Mouse (Mus musculus) limb, embryonic 13.5 days (tissue): ENCODE measurements around the gene Polr2j. TPM values are rescaled to one million over a fixed set of nuclear protein-coding genes. Genes with fewer than 3 reads are reported as not detected.
A peak's percentile ranks its signal among the peaks of the same experiment; 100 is the strongest.
"Not testable (repeated sequence)": the region's sequence is repeated elsewhere in the genome, so short reads cannot be mapped to it uniquely, and the experiment has no call there.

Experiments used
- ATAC-seq: fragments of 200-750 bp; cut with Nextera tagmentation; 2 replicates; pipeline ENCODE4 v1.8.0; 2017; ENCODE audit warnings: low read depth, moderate number of reproducible peaks, moderate TSS enrichment; ENCODE audit not compliant: low FRiP score
- H3K27ac ChIP-seq: fragments of 300-500 bp; sonication (generic); 2 replicates; pipeline ENCODE4 v1.5.1; 2015; ENCODE audit warnings: inconsistent platforms, mild to moderate bottlenecking, moderate library complexity
- H3K27me3 ChIP-seq: fragments of 300-500 bp; sonication (generic); 2 replicates; pipeline ENCODE4 v1.6.1; 2015; ENCODE audit warnings: mild to moderate bottlenecking, inconsistent platforms
- H3K36me3 ChIP-seq: fragments of 300-500 bp; sonication (generic); 2 replicates; pipeline ENCODE4 v1.6.1; 2015; ENCODE audit warnings: inconsistent platforms, mild to moderate bottlenecking, moderate library complexity
- H3K4me1 ChIP-seq: fragments of 300-500 bp; sonication (generic); 2 replicates; pipeline ENCODE4 v1.6.1; 2015; ENCODE audit warnings: inconsistent platforms
- H3K4me2 ChIP-seq: fragments of 300-500 bp; sonication (generic); replicated peaks from 2 replicates; pipeline ENCODE4 v1.6.1; 2015; ENCODE audit warnings: inconsistent platforms, mild to moderate bottlenecking, moderate library complexity
- H3K4me3 ChIP-seq: fragments of 300-500 bp; sonication (generic); 2 replicates; pipeline ENCODE4 v1.5.1; 2015; ENCODE audit warnings: moderate library complexity, mild to moderate bottlenecking, inconsistent platforms
- H3K9ac ChIP-seq: fragments of 300-500 bp; sonication (generic); 2 replicates; pipeline ENCODE4 v1.6.1; 2015; ENCODE audit warnings: mild to moderate bottlenecking, inconsistent platforms
- H3K9me3 ChIP-seq: fragments of 300-500 bp; sonication (generic); 2 replicates; pipeline ENCODE4 v1.6.1; 2016; ENCODE audit warnings: inconsistent platforms
- WGBS: fragments of 180-500 bp; shearing (Covaris S2); methylation state at CpG from one replicate; pipeline ENCODE4 v1.1.7; 2015; 5-methylcytosine and 5-hydroxymethylcytosine counted together
- polyA plus RNA-seq: library from polyadenylated mRNA; unstranded; fragments of >200 nt; fragmentation: Nextera tagmentation; extraction: Ambion mirVana; gene quantifications from 2 replicates; pipeline ENCODE4 v1.2.1, GENCODE M21; 2015

Polr2j gene
- polyA plus RNA-seq, 1 experiment from 2014 or later, result 233 TPM

DNA sequence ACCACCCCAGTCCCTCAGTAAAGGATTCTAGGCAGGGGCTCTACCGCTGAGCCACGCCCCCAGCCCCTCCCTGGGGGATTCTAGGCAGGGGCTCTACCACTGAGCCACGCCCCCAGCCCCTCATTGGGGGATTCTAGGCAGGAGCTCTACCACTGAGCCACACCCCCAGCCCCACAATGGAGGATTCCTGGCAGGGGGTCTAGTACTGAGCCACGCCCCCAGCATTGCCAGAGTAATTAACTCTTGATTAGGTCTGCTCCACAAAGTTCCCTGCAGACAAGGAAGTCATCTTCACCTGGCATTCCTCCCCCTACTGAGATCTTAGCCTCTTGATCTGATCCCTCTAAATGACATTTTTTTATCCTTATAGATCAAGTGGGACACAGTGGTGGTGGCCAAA is 2.9 kb upstream of the Polr2j start:
- not testable (repeated sequence) for H3K36me3 ChIP-seq
- 32% methylated on average over 4 of the region's 4 CpGs for WGBS

DNA sequence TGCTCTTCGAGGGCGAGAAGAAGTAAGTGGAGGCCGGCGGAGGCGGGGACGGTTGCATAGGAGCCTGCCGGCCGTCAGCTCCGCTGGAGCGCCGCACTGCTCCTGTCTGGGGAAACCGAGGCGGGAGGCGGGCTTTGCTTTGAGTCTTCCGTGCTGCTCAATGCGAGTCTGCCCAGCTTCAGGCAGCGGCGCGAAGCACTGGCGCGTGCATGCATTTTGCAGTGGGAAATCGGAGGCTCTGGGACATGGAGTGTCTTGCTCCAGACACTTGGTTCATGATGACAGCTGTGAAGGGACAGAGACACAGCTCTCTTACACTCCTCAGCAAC is 317 bp downstream of the Polr2j start:
- Histone ChIP-seq H3K4me1 (peaks cover 21% of the 10 kb centered on the region), H3K4me2 (peak overlapping the region; percentile 96), H3K4me3 (peak overlapping the region; percentile 89), H3K27ac (peak overlapping the region; percentile 56; the same call in 1 of the 2 replicates), H3K9me3 (no peaks in the 10 kb centered on the region), H3K27me3 (no peaks in the 10 kb centered on the region), H3K9ac (peak overlapping the region; percentile 89), H3K36me3 (peaks cover 35% of the 10 kb centered on the region)
- 1% methylated on average over 22 of the region's 22 CpGs for WGBS
- ATAC-seq, result peak; percentile 51

More for the DNA sequence above, 2.9 kb upstream of the Polr2j start:
- H3K9ac ChIP-seq, H3K9me3 ChIP-seq, ATAC-seq, H3K27me3 ChIP-seq, H3K4me2 ChIP-seq, H3K4me3 ChIP-seq, H3K27ac ChIP-seq: not testable (repeated sequence)
- peaks cover 21% of the 10 kb centered on the region for H3K4me1 ChIP-seq

DNA sequence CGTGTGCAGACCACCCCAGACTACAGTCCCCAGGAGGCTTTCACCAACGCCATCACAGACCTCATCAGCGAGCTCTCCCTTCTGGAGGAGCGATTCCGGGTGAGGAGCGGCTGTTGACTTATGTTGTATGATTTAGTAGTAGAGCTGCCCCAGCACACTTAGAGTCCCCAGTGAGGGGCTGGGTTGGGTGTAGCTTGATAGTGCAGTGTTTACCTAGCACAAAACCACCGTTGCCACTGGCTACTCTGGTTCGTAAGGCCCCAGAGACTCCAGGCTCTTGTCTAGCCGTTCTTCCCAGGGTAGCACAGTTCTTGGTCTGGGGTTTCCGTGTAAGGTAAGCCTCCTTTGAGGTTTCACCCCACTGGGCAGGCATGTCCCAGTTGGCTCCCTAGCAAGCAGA is 5.7 kb downstream of the Polr2j start:
- Histone ChIP-seq H3K36me3 (peaks cover 88% of the 10 kb centered on the region), H3K9ac (no peak overlapping the region), H3K4me3 (no peak overlapping the region), H3K9me3 (no peaks in the 10 kb centered on the region), H3K27me3 (no peaks in the 10 kb centered on the region), H3K4me2 (no peak overlapping the region), H3K4me1 (peaks cover 13% of the 10 kb centered on the region), H3K27ac (no peak overlapping the region)
- WGBS, result 89% methylated on average over 10 of the region's 10 CpGs
- ATAC-seq, result no peak

DNA sequence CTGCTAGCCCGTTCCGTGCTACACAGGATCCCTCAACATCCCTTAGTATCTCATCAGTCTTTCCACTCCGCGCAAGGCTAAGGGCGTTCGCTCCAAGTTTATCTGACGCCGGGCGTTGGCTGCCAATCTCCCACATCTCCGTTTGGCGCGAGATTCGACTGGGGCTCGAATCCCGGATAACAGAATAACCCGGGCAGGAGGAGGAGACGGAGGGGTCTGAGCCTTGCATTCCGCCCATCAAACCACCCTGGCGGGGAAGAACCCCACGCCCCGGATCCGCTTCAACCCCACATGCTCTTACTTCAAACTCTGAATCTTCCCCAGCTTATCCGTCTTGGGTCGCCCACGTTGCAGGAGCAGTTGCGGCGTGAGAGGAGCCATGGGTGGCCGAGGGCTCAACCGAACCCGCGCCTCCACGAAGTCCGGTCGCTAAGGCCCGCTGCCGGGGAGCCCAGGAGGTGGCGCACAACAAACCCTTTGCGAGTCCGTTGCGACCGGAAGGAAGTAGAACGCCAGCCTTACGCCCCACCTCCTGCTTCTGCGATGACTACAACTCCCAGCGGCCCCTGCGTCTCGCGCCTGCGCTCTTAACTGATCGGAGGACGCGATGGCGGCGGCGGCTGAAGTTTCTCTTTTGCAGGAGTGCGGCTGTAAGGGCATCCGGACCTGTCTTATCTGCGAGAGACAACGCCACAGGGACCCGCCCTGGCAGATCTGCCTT is 19.3 kb downstream of the Polr2j start, which contains the start of the genes Lrwd1 and Alkbh4:
Gene Lrwd1 (minus strand): TSS at position 504 of the 721 bp plus-strand sequence.
Gene Alkbh4 (plus strand): TSS at position 576 of the 721 bp plus-strand sequence.
- H3K4me1 ChIP-seq, result peaks cover 20% of the 10 kb centered on the region
- peak within 1 kb of the TSS; percentile 78 for H3K4me3 ChIP-seq
- H3K27me3 ChIP-seq, result no peaks in the 10 kb centered on the region
- H3K4me2 ChIP-seq, result peak within 1 kb of the TSS; percentile 86
- peak within 1 kb of the TSS; percentile 82 for H3K9ac ChIP-seq
- ATAC-seq, result peak; percentile 94
- H3K27ac ChIP-seq, result peak within 1 kb of the TSS; percentile 15; the same call in 1 of the 2 replicates
- no peaks in the 10 kb centered on the region for H3K9me3 ChIP-seq
- peaks cover 56% of the 10 kb centered on the region for H3K36me3 ChIP-seq
- under 1% methylated on average over 60 of the region's 60 CpGs for WGBS

DNA sequence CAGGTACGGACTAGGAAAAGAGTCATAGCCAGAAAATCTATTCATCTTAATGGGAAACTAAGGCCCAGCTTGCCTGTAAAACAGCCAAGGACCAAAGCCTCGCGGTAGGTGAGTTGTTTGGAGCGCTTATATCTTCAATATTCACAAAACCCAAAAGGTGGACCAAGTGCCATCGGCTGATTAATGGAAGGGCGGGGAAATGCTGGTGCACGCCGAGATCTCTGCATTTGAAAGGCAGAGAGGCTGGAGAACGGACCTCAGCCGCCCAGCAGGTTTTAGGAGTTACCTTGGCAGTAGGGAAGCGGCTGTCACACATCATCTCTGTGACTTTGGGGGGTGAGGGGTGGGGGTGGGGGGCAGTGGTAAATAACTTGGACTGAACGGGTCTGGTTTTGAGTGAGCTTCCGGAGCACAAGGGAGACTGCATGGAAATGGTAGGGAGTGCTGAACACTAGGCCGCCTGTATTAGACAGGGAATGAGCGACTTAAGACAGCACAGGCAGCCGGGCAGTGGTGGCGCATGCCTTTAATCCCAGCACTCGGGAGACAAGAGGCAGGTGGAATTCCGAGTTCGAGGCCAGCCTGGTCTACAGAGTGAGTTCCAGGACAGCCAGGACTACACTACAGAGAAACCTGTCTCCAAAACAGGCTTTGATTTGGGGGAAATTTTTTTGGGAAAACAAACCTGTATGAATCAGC is 20.0 kb downstream of the Polr2j start:
- ATAC-seq, result no peak
- peak overlapping the region; percentile 15; the same call in 1 of the 2 replicates for H3K27ac ChIP-seq
- WGBS, result 10% methylated on average over 20 of the region's 20 CpGs
- peaks cover 56% of the 10 kb centered on the region for H3K36me3 ChIP-seq
- no peaks in the 10 kb centered on the region for H3K27me3 ChIP-seq
- H3K4me3 ChIP-seq, result peak overlapping the region; percentile 78
- H3K4me2 ChIP-seq, result peak overlapping the region; percentile 86
- H3K9me3 ChIP-seq, result no peaks in the 10 kb centered on the region
- H3K9ac ChIP-seq, result peak overlapping the region; percentile 82
- peaks cover 20% of the 10 kb centered on the region for H3K4me1 ChIP-seq

DNA sequence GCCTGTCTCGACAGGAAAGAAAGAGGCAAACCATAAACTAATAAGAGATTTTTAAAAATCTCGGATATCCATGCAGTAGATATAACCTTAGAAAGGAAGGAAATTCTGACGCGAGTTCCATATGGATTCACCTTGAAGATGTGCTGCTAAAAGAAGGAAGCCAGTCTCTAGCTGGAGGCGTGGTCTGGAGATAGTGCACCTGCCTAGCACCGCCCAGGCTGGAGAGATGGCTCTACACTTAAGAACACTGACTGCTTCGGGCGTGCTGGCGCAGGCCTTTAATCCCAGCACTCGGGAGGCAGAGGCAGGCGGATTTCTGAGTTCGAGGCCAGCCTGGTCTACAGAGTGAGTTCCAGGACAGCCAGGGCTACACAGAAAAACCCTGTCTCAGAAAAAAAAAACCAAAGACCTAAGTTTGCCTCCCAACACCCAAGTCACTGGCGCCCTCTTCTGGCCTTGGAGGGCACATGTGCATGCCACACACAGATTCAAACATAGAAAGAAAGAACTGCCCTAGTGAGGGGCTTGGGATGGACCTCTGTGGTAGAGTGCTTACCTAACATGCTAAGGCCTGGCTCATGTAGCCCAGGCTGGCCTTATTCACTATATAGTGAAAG is 21.3 kb downstream of the Polr2j start:
- Histone ChIP-seq H3K27ac (no peak overlapping the region), H3K9ac (no peak overlapping the region), H3K27me3 (no peaks in the 10 kb centered on the region), H3K4me3 (no peak overlapping the region), H3K9me3 (peaks cover 4% of the 10 kb centered on the region; the same call in 1 of the 2 replicates), H3K4me2 (no peak overlapping the region), H3K36me3 (peaks cover 56% of the 10 kb centered on the region), H3K4me1 (peaks cover 20% of the 10 kb centered on the region)
- no peak for ATAC-seq
- WGBS, result 75% methylated on average over 13 of the region's 13 CpGs

DNA sequence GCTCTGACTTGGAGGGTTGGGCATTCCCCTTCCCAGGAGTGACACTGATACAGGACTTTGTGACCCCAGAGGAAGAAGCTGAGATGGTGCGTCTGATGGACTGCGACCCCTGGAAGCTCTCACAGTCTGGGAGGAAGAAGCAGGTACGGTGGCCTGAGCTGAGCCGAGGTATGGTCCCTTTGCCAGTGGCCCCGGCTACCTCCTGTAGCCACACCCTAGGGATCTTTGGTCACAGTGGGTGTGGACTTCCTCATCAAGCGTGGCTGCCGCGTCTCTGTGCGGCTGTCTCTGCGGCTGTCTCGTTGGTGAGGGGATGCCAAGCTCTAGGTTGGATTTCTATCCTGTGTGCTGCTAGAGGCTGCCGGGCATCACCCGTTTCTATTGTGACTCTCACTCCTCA is 23.0 kb downstream of the Polr2j start:
- H3K4me3 ChIP-seq, result no peak overlapping the region
- no peak overlapping the region for H3K9ac ChIP-seq
- H3K9me3 ChIP-seq, result peaks cover 6% of the 10 kb centered on the region; the same call in 1 of the 2 replicates
- WGBS, result 92% methylated on average over 13 of the region's 13 CpGs
- no peak for ATAC-seq
- no peak overlapping the region for H3K4me2 ChIP-seq
- peaks cover 44% of the 10 kb centered on the region for H3K36me3 ChIP-seq
- H3K27me3 ChIP-seq, result no peaks in the 10 kb centered on the region
- no peak overlapping the region for H3K27ac ChIP-seq
- H3K4me1 ChIP-seq, result peaks cover 20% of the 10 kb centered on the region

DNA sequence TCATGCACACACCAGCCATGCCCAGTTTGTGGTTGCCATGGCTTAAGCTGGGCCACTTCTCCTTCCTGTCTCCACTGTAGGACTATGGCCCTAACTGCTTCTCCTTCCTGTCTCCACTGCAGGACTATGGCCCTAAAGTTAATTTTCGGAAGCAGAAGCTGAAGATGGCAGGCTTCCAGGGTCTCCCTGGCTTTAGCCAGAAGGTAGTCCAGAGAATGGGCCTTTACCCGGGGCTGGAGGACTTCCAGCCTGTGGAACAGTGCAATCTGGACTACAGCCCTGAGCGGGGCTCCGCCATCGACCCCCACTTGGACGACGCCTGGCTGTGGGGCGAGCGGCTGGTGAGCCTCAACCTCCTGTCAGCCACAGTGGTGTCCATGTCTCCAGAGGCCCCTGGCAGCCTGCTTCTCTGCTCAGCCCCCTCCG is 23.6 kb downstream of the Polr2j start:
- no peak overlapping the region for H3K4me3 ChIP-seq
- WGBS, result 93% methylated on average over 10 of the region's 10 CpGs

DNA sequence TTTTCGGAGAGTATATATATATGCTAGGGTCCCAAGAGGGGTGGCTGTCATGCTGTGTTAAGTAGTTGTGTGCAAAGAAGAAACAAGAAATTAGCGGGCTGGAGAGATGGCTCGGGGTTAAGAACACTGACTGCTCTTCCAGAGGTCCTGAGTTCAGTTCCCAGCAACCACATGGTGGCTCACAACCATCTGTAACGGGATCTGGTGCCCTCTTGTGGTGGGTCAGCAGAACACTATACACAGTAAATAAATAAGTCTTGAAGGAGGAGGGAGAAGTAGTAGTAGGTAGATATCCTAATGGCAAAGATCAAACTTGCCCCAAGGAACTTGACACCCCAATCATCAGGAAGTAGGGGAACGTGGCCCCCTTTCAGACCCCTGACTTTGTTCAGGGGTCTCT is 26.3 kb downstream of the Polr2j start:
- Histone ChIP-seq H3K27me3 (no peaks in the 10 kb centered on the region), H3K4me3 (no peak overlapping the region), H3K4me1 (no peaks in the 10 kb centered on the region), H3K4me2 (no peak overlapping the region), H3K27ac (no peak overlapping the region), H3K9me3 (peaks cover 6% of the 10 kb centered on the region; the same call in 1 of the 2 replicates), H3K9ac (no peak overlapping the region), H3K36me3 (peaks cover 44% of the 10 kb centered on the region)
- 90% methylated on average over 5 of the region's 5 CpGs for WGBS
- no peak for ATAC-seq

More for the DNA sequence above, 23.6 kb downstream of the Polr2j start:
- peaks cover 44% of the 10 kb centered on the region for H3K36me3 ChIP-seq
- peaks cover 6% of the 10 kb centered on the region; the same call in 1 of the 2 replicates for H3K9me3 ChIP-seq
- H3K9ac ChIP-seq, result no peak overlapping the region
- ATAC-seq, result no peak
- peaks cover 13% of the 10 kb centered on the region for H3K4me1 ChIP-seq
- no peak overlapping the region for H3K4me2 ChIP-seq
- H3K27me3 ChIP-seq, result no peaks in the 10 kb centered on the region
- no peak overlapping the region for H3K27ac ChIP-seq

DNA sequence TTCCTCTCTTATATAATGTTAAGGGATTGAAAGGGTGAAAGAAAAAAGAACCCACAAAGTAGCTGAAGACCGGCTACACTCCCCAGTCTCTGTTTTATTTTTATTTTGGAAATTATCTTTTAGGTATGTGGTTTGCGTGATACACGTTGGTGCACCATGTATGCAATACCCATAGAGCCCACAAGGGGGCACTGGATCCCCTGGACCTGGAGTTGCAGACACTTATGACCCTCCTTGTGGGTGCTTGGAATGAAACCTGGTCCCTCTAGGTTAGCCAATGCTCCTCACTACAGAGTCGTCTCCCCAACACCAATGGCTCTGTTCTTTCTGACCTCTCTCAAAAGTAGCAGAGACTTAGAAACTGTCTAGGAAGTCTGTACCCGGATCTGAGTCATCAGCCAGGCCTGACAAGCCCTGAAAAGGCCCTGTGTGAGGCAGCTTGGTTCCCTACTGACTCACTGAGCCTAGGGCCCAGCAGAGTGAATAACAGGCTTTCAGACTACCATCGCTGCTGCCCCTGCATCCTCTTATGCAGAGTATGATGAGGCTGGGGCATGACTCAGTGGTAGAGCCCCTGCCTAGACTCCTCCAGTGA is 26.8 kb downstream of the Polr2j start:
- no peak for ATAC-seq
- H3K4me3 ChIP-seq, result no peak overlapping the region
- H3K9me3 ChIP-seq, result peaks cover 6% of the 10 kb centered on the region; the same call in 1 of the 2 replicates
- no peak overlapping the region for H3K9ac ChIP-seq
- WGBS, result 93% methylated on average over 6 of the region's 6 CpGs
- no peak overlapping the region for H3K27ac ChIP-seq
- H3K36me3 ChIP-seq, result peaks cover 44% of the 10 kb centered on the region
- H3K4me2 ChIP-seq, result no peak overlapping the region
- H3K4me1 ChIP-seq, result no peaks in the 10 kb centered on the region
- H3K27me3 ChIP-seq, result no peaks in the 10 kb centered on the region

DNA sequence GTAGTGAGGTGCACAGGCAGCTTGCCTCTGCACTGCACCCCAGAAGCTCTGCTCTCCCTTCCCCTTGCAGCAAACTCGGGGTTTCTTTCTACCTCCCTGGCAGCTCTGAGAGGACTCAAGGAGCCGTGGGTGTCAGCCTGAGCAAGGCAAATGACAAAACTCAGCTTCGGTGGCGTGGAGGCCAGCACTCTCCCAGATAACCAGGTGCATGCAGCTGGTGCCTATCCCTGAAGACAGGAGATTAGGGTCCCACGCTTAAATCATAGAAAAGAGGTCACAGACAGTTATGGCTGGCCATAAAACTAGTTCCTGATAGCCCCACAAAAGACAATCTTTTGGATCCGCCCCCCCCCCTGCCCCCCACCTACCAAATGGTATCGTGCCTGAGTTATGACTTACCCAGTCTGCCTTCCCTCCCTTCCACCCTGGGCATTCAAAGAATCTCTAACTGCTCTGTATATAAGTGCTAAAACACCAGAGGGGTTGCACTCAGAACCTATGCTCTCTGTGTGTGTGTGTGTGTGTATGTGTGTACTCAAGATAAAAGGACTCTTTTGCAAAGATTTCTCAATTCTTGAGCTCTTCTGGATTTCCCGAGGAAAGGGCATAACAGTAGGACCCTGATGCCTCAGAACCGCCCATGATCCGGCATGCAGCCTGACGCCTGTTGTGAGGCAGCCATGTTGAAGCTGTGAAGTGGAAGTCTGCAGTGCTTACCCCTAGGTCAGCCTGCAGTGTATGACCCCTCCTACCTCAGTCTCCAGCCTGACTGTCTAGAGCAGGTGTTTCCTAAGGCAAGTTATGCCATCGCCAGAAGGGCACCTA is 28.4 kb downstream of the Polr2j start:
- no peak overlapping the region for H3K27ac ChIP-seq
- no peaks in the 10 kb centered on the region for H3K4me1 ChIP-seq
- WGBS, result 62% methylated on average over 12 of the region's 12 CpGs
- no peak overlapping the region for H3K4me3 ChIP-seq
- no peak overlapping the region for H3K9ac ChIP-seq
- peaks cover 30% of the 10 kb centered on the region for H3K36me3 ChIP-seq
- no peak overlapping the region for H3K4me2 ChIP-seq
- ATAC-seq, result no peak
- no peaks in the 10 kb centered on the region for H3K27me3 ChIP-seq
- H3K9me3 ChIP-seq, result peaks cover 6% of the 10 kb centered on the region; the same call in 1 of the 2 replicates
